16 mouse cellular contexts compared by ENCODE assay signal in genomic region chr2:20168156-20168555, GRCm38 (mm10).
A peak's percentile ranks its signal among the peaks of the same experiment; 100 is the strongest.
DNase-seq lines count a peak whose midpoint lies in the region; ATAC-seq and TF ChIP-seq lines count a peak whose summit lies in the region.
"Had no signal": no experiment of that assay in that cellular context is flagged by ENCODE, and none has a peak within 500 bp of the region (broad histone marks: within the 10 kb centered on the region; RNA-seq: fewer than 3 reads in every experiment).

No protein-coding gene starts in this region.

- H3K9me3 ChIP-seq in intestine, embryonic 14.5 days (ENCODE audit: control insufficient read depth, low read length), result no peaks in the 10 kb centered on the region
- H3K9me3 ChIP-seq in intestine, embryonic 16.5 days (ENCODE audit: control insufficient read depth, low read length), result no peaks in the 10 kb centered on the region
- H3K9me3 ChIP-seq in forebrain, embryonic 13.5 days (replicated peaks), result no peaks in the 10 kb centered on the region
- H3K9me3 ChIP-seq: embryonic facial prominence, embryonic 13.5 days; heart, embryonic 13.5 days; hindbrain, embryonic 13.5 days; intestine, embryonic 15.5 days had no signal

- H3K79me2 ChIP-seq in heart, adult 2 months (replicated peaks; ENCODE audit: control insufficient read depth, insufficient read depth, low read length), result no peaks in the 10 kb centered on the region

- H3K27ac ChIP-seq in heart, adult 2 months, result peak overlapping the region; percentile 71
- no peak overlapping the region for H3K27ac ChIP-seq in intestine, embryonic 14.5 days (ENCODE audit: low read depth)
- no peak overlapping the region for H3K27ac ChIP-seq in intestine, embryonic 16.5 days (ENCODE audit: low read length)
- H3K27ac ChIP-seq in forebrain, embryonic 13.5 days, result no peak overlapping the region
- H3K27ac ChIP-seq: embryonic facial prominence, embryonic 13.5 days; heart, embryonic 13.5 days; hindbrain, embryonic 13.5 days; hindbrain, postnatal 0 days; intestine, embryonic 15.5 days had no signal

- TF ChIP-seq EP300 in heart, adult 2 months (IDR thresholded peaks at IDR 0.05; ENCODE audit: insufficient read depth, low read depth, low read length), result no peak

- no peak for ATAC-seq in intestine, embryonic 14.5 days (replicated peaks; ENCODE audit: low FRiP score, low TSS enrichment, low read depth)
- ATAC-seq in intestine, embryonic 16.5 days, result no peak
- ATAC-seq in forebrain, embryonic 13.5 days, result no peak
- ATAC-seq: hindbrain, postnatal 0 days; intestine, embryonic 15.5 days had no signal

- no peak for DNase-seq in heart, adult 2 months
- DNase-seq in heart, postnatal 36 days, result no peak
- peak; percentile 37 for DNase-seq in intestine, embryonic 14.5 days (ENCODE audit: low spot score)
- peak; percentile 55 for DNase-seq in brain, adult 2 months (ENCODE audit: low read depth, low spot score)
- DNase-seq in lung, postnatal 36 days, result no peak
- DNase-seq: adrenal gland, adult 8-10 months; cerebellum, adult 11-12 months; cerebellum, adult 9-10 months; gastrocnemius, postnatal 10 days had no signal

- H3K9ac ChIP-seq in heart, adult 2 months (ENCODE audit: low read depth, low read length), result no peak overlapping the region
- no peak overlapping the region for H3K9ac ChIP-seq in intestine, embryonic 14.5 days (ENCODE audit: low read length)
- no peak overlapping the region for H3K9ac ChIP-seq in intestine, embryonic 16.5 days (ENCODE audit: low read depth, low read length)
- H3K9ac ChIP-seq in forebrain, embryonic 13.5 days, result no peak overlapping the region
- H3K9ac ChIP-seq: embryonic facial prominence, embryonic 13.5 days; heart, embryonic 13.5 days; hindbrain, embryonic 13.5 days; intestine, embryonic 15.5 days had no signal

- intact Hi-C loops in heart, adult 2 months (cut with DNase I), result loop anchor here (5.0 to 10.0 kb wide), 2 partner anchors 39 to 107 kb away; no protein-coding TSS in a partner anchor
- intact Hi-C loops in heart, postnatal 36 days (cut with DNase I), result no loop called here

- H3K36me3 ChIP-seq in heart, adult 2 months (ENCODE audit: control insufficient read depth, insufficient read depth, low read length), result peaks cover 14% of the 10 kb centered on the region
- no peaks in the 10 kb centered on the region for H3K36me3 ChIP-seq in intestine, embryonic 14.5 days (ENCODE audit: control insufficient read depth, insufficient read depth, low read length)
- H3K36me3 ChIP-seq in intestine, embryonic 16.5 days (ENCODE audit: control insufficient read depth, insufficient read depth, low read length), result no peaks in the 10 kb centered on the region
- no peaks in the 10 kb centered on the region for H3K36me3 ChIP-seq in forebrain, embryonic 13.5 days (ENCODE audit: poor library complexity, severe bottlenecking)
- H3K36me3 ChIP-seq: embryonic facial prominence, embryonic 13.5 days; heart, embryonic 13.5 days; hindbrain, embryonic 13.5 days; intestine, embryonic 15.5 days had no signal

- H3K4me3 ChIP-seq in heart, adult 2 months, result no peak overlapping the region
- no peak overlapping the region for H3K4me3 ChIP-seq in intestine, embryonic 14.5 days (ENCODE audit: low read depth, low read length)
- no peak overlapping the region for H3K4me3 ChIP-seq in intestine, embryonic 16.5 days (ENCODE audit: low read length)
- H3K4me3 ChIP-seq in forebrain, embryonic 13.5 days, result no peak overlapping the region
- H3K4me3 ChIP-seq: embryonic facial prominence, embryonic 13.5 days; heart, embryonic 13.5 days; hindbrain, embryonic 13.5 days; intestine, embryonic 15.5 days had no signal

- H3K4me2 ChIP-seq in intestine, embryonic 14.5 days (ENCODE audit: low read length), result no peak overlapping the region
- H3K4me2 ChIP-seq in intestine, embryonic 16.5 days (ENCODE audit: low read depth, low read length), result no peak overlapping the region
- no peak overlapping the region for H3K4me2 ChIP-seq in forebrain, embryonic 13.5 days
- H3K4me2 ChIP-seq: embryonic facial prominence, embryonic 13.5 days; heart, embryonic 13.5 days; hindbrain, embryonic 13.5 days; intestine, embryonic 15.5 days had no signal

- WGBS in heart, adult 2 months, result 69% methylated on average over 4 of the region's 4 CpGs
- WGBS in intestine, embryonic 14.5 days, result 89% methylated on average over 4 of the region's 4 CpGs
- WGBS in intestine, embryonic 16.5 days, result 85% methylated on average over 4 of the region's 4 CpGs
- 86% methylated on average over 4 of the region's 4 CpGs for WGBS in forebrain, embryonic 13.5 days

- peaks cover 11% of the 10 kb centered on the region for H3K4me1 ChIP-seq in heart, adult 2 months (ENCODE audit: control insufficient read depth, insufficient read depth, low read length)
- H3K4me1 ChIP-seq in intestine, embryonic 14.5 days (replicated peaks; ENCODE audit: control insufficient read depth, insufficient read depth, low read length), result no peaks in the 10 kb centered on the region
- H3K4me1 ChIP-seq in intestine, embryonic 16.5 days (ENCODE audit: control insufficient read depth, insufficient read depth, low read length), result no peaks in the 10 kb centered on the region
- peaks cover 5% of the 10 kb centered on the region; the same call in 1 of the 2 replicates for H3K4me1 ChIP-seq in forebrain, embryonic 13.5 days
- H3K4me1 ChIP-seq: embryonic facial prominence, embryonic 13.5 days; hindbrain, embryonic 13.5 days; intestine, embryonic 15.5 days had no signal

- H3K27me3 ChIP-seq in heart, adult 2 months (ENCODE audit: control insufficient read depth, insufficient read depth, low read length), result no peaks in the 10 kb centered on the region
- no peaks in the 10 kb centered on the region for H3K27me3 ChIP-seq in intestine, embryonic 14.5 days (replicated peaks; ENCODE audit: control insufficient read depth, insufficient read depth, low read length)
- H3K27me3 ChIP-seq in intestine, embryonic 16.5 days (replicated peaks; ENCODE audit: control insufficient read depth, insufficient read depth, low read length), result no peaks in the 10 kb centered on the region
- H3K27me3 ChIP-seq in forebrain, embryonic 13.5 days, result no peaks in the 10 kb centered on the region
- H3K27me3 ChIP-seq: embryonic facial prominence, embryonic 13.5 days; heart, embryonic 13.5 days; hindbrain, embryonic 13.5 days; intestine, embryonic 15.5 days had no signal

- TF ChIP-seq POLR2A in heart, adult 2 months (IDR thresholded peaks at IDR 0.05; ENCODE audit: insufficient read depth, low read depth, low read length), result no peak

- no peak for TF ChIP-seq CTCF in heart, adult 2 months (IDR thresholded peaks at IDR 0.05)

Comparison
In these comparisons a context has a peak if more than half of its experiments do, and no peak if none do; other contexts are left out.
1. DNase-seq: peak in intestine, embryonic 14.5 days (single experiment) and brain, adult 2 months (single experiment); none in heart, adult 2 months (0 of 2), heart, postnatal 36 days (0 of 2) and lung, postnatal 36 days (single experiment).